Mouse (Mus musculus): ENCODE measurements around the gene Glipr1. TPM values are rescaled to one million over a fixed set of nuclear protein-coding genes. Genes with fewer than 3 reads are reported as not detected.
"Not testable (repeated sequence)": the region's sequence is repeated elsewhere in the genome, so short reads cannot be mapped to it uniquely, and the experiment has no call there.

Glipr1 gene
- total and polyA plus RNA-seq, 2 experiments = 0.32 to 1.0 TPM

DNA sequence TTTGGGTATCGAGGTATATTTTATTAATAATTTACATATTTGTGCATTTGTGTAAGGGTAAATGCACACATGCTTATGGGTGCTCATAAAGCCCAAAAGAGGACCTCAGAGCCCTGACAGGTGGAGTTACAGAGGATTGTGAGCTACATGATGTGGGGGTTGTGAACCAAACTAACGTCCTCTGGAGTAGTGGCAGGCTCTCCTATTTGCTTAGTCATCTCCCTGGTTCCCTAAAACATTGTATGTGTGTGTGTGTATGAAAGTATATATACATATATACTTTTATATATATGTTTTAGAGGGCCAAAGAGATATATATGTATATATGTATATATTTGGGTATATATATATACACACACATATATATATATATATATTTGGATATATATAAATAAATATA, 21.2 kb upstream of the Glipr1 start:
- TF ChIP-seq CTCF (IDR thresholded peaks at IDR 0.05; ENCODE audit: low read depth, low read length) (no peak), POLR2A (IDR thresholded peaks at IDR 0.05; ENCODE audit: extremely low read depth, insufficient read depth, low read length) (no peak)
- Histone ChIP-seq H3K9ac (ENCODE audit: low read depth, low read length) (no peak overlapping the region), H3K79me2 (ENCODE audit: control insufficient read depth, insufficient read depth, low read length) (no peaks in the 10 kb centered on the region), H3K4me1 (ENCODE audit: control insufficient read depth, insufficient read depth, low read length) (no peaks in the 10 kb centered on the region), H3K36me3 (ENCODE audit: control insufficient read depth, insufficient read depth, low read length) (no peaks in the 10 kb centered on the region), H3K27me3 (ENCODE audit: control insufficient read depth, insufficient read depth, low read length) (no peaks in the 10 kb centered on the region), H3K4me3 (ENCODE audit: insufficient read depth, low read depth, low read length) (no peak overlapping the region), H3K27ac (replicated peaks; ENCODE audit: insufficient read depth, low read depth, low read length) (no peak overlapping the region)
- 66% methylated on average over 2 of the region's 2 CpGs for WGBS
- DNase-seq (ENCODE audit: extremely low read depth, low read depth, low spot score) = no peak

- not testable (repeated sequence) for H3K4me3 ChIP-seq (ENCODE audit: insufficient read depth, low read depth, low read length); H3K9ac ChIP-seq (ENCODE audit: low read depth, low read length); DNase-seq (ENCODE audit: extremely low read depth, low read depth, low spot score); H3K4me1 ChIP-seq (ENCODE audit: control insufficient read depth, insufficient read depth, low read length); H3K36me3 ChIP-seq (ENCODE audit: control insufficient read depth, insufficient read depth, low read length); H3K27ac ChIP-seq (replicated peaks; ENCODE audit: insufficient read depth, low read depth, low read length); H3K79me2 ChIP-seq (ENCODE audit: control insufficient read depth, insufficient read depth, low read length); H3K27me3 ChIP-seq (ENCODE audit: control insufficient read depth, insufficient read depth, low read length)
- WGBS = 63% methylated on average over 1 of the region's 1 CpGs
Observed at GRCm38 (mm10) chr10:112009511-112009910, 7.1 kb upstream of the Glipr1 start.

- 78% methylated on average over 9 of the region's 9 CpGs for WGBS
- no peak overlapping the region for H3K27ac ChIP-seq (replicated peaks; ENCODE audit: insufficient read depth, low read depth, low read length)
- DNase-seq (ENCODE audit: extremely low read depth, low read depth, low spot score) = no peak
- H3K36me3 ChIP-seq (ENCODE audit: control insufficient read depth, insufficient read depth, low read length) = no peaks in the 10 kb centered on the region
- H3K4me3 ChIP-seq (ENCODE audit: insufficient read depth, low read depth, low read length) = no peak overlapping the region
- no peaks in the 10 kb centered on the region for H3K27me3 ChIP-seq (ENCODE audit: control insufficient read depth, insufficient read depth, low read length)
- H3K4me1 ChIP-seq (ENCODE audit: control insufficient read depth, insufficient read depth, low read length) = peaks cover 4% of the 10 kb centered on the region; the same call in 1 of the 2 replicates
- H3K79me2 ChIP-seq (ENCODE audit: control insufficient read depth, insufficient read depth, low read length) = no peaks in the 10 kb centered on the region
- H3K9ac ChIP-seq (ENCODE audit: low read depth, low read length) = no peak overlapping the region
- no peak for TF ChIP-seq POLR2A (IDR thresholded peaks at IDR 0.05; ENCODE audit: extremely low read depth, insufficient read depth, low read length)
- no peak for TF ChIP-seq CTCF (IDR thresholded peaks at IDR 0.05; ENCODE audit: low read depth, low read length)
Observed at GRCm38 (mm10) chr10:112001756-112002520, 493 bp downstream of the Glipr1 start.

DNA sequence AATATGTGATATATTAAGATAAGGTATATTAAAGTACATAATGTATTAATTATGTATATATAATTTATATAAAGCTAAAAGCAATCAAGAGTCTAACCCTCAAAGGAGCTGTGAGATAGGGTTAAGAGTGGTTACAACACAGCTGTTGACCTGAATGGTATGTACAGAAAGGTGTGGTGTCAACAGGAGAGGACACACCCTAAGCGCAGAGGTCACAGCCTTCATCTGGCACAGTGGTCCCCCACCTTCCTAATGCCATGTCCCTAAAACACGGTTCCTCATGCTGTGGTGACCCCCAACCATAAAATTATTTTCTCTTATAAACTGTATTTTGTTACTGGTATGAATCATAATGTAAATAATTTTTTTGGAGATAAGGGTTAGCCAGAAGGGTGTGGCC, 1.1 kb downstream of the Glipr1 start:
- no peak overlapping the region for H3K4me3 ChIP-seq (ENCODE audit: insufficient read depth, low read depth, low read length)
- TF ChIP-seq POLR2A (IDR thresholded peaks at IDR 0.05; ENCODE audit: extremely low read depth, insufficient read depth, low read length) (no peak), CTCF (IDR thresholded peaks at IDR 0.05; ENCODE audit: low read depth, low read length) (no peak)
- H3K9ac ChIP-seq (ENCODE audit: low read depth, low read length) = no peak overlapping the region
- H3K27ac ChIP-seq (replicated peaks; ENCODE audit: insufficient read depth, low read depth, low read length) = no peak overlapping the region
- WGBS = 83% methylated on average over 2 of the region's 2 CpGs
- H3K79me2 ChIP-seq (ENCODE audit: control insufficient read depth, insufficient read depth, low read length) = no peaks in the 10 kb centered on the region
- DNase-seq (ENCODE audit: extremely low read depth, low read depth, low spot score) = no peak
- H3K27me3 ChIP-seq (ENCODE audit: control insufficient read depth, insufficient read depth, low read length) = no peaks in the 10 kb centered on the region
- H3K36me3 ChIP-seq (ENCODE audit: control insufficient read depth, insufficient read depth, low read length) = no peaks in the 10 kb centered on the region
- peaks cover 4% of the 10 kb centered on the region; the same call in 1 of the 2 replicates for H3K4me1 ChIP-seq (ENCODE audit: control insufficient read depth, insufficient read depth, low read length)

GRCm38 (mm10) chr10:112000568-112000967, 1.9 kb downstream of the Glipr1 start:
- Histone ChIP-seq H3K27me3 (ENCODE audit: control insufficient read depth, insufficient read depth, low read length) (no peaks in the 10 kb centered on the region), H3K9ac (ENCODE audit: low read depth, low read length) (no peak overlapping the region), H3K36me3 (ENCODE audit: control insufficient read depth, insufficient read depth, low read length) (no peaks in the 10 kb centered on the region), H3K79me2 (ENCODE audit: control insufficient read depth, insufficient read depth, low read length) (no peaks in the 10 kb centered on the region), H3K27ac (replicated peaks; ENCODE audit: insufficient read depth, low read depth, low read length) (no peak overlapping the region), H3K4me3 (ENCODE audit: insufficient read depth, low read depth, low read length) (no peak overlapping the region), H3K4me1 (ENCODE audit: control insufficient read depth, insufficient read depth, low read length) (peaks cover 4% of the 10 kb centered on the region; the same call in 1 of the 2 replicates)
- TF ChIP-seq POLR2A (IDR thresholded peaks at IDR 0.05; ENCODE audit: extremely low read depth, insufficient read depth, low read length) (no peak), CTCF (IDR thresholded peaks at IDR 0.05; ENCODE audit: low read depth, low read length) (no peak)
- DNase-seq (ENCODE audit: extremely low read depth, low read depth, low spot score) = no peak
- WGBS = 84% methylated on average over 5 of the region's 5 CpGs

- Histone ChIP-seq H3K27ac (replicated peaks; ENCODE audit: insufficient read depth, low read depth, low read length) (no peak overlapping the region), H3K36me3 (ENCODE audit: control insufficient read depth, insufficient read depth, low read length) (no peaks in the 10 kb centered on the region), H3K4me1 (ENCODE audit: control insufficient read depth, insufficient read depth, low read length) (peaks cover 4% of the 10 kb centered on the region; the same call in 1 of the 2 replicates), H3K9ac (ENCODE audit: low read depth, low read length) (no peak overlapping the region), H3K4me3 (ENCODE audit: insufficient read depth, low read depth, low read length) (no peak overlapping the region), H3K79me2 (ENCODE audit: control insufficient read depth, insufficient read depth, low read length) (no peaks in the 10 kb centered on the region), H3K27me3 (ENCODE audit: control insufficient read depth, insufficient read depth, low read length) (no peaks in the 10 kb centered on the region)
- no peak for DNase-seq (ENCODE audit: extremely low read depth, low read depth, low spot score)
- TF ChIP-seq CTCF (IDR thresholded peaks at IDR 0.05; ENCODE audit: low read depth, low read length) = no peak
- TF ChIP-seq POLR2A (IDR thresholded peaks at IDR 0.05; ENCODE audit: extremely low read depth, insufficient read depth, low read length) = no peak
- 65% methylated on average over 3 of the region's 3 CpGs for WGBS
Observed at GRCm38 (mm10) chr10:111999765-112000164, 2.7 kb downstream of the Glipr1 start.
